Mouse (Mus musculus) midbrain, embryonic 14.5 days (tissue): ENCODE data around the gene E2f2. TPM values are rescaled to one million over a fixed set of nuclear protein-coding genes. Genes with fewer than 3 reads are reported as not detected.

Source experiments
- ATAC-seq: fragments of 200-750 bp; cut with Nextera tagmentation; 2 replicates; pipeline ENCODE4 v1.8.0; 2017; ENCODE audit warnings: moderate number of reproducible peaks, moderate library complexity; ENCODE audit not compliant: low FRiP score, low TSS enrichment
- DNase-seq: peaks from one replicate; pipeline ENCODE4 v3.0.0-alpha.2; 2015
- H3K27ac ChIP-seq: fragments of 300-500 bp; sonication (generic); replicated peaks from 2 replicates; pipeline ENCODE4 v1.5.1; 2014; ENCODE audit warnings: mild to moderate bottlenecking, low read depth, low read length, moderate library complexity
- H3K27me3 ChIP-seq: fragments of 300-500 bp; sonication (generic); 2 replicates; pipeline ENCODE4 v1.6.1; 2014; ENCODE audit warnings: low read length, control low read depth, mixed read lengths; ENCODE audit not compliant: control insufficient read depth, insufficient read depth
- H3K36me3 ChIP-seq: fragments of 300-500 bp; sonication (generic); 2 replicates; pipeline ENCODE4 v1.6.1; 2014; ENCODE audit warnings: low read length, control low read depth; ENCODE audit not compliant: control insufficient read depth, insufficient read depth
- H3K4me1 ChIP-seq: fragments of 300-500 bp; sonication (generic); 2 replicates; pipeline ENCODE4 v1.6.1; 2014; ENCODE audit warnings: mild to moderate bottlenecking, antibody characterized with exemption, low read length, control low read depth; ENCODE audit not compliant: control insufficient read depth, insufficient read depth
- H3K4me2 ChIP-seq: fragments of 300-500 bp; sonication (generic); 2 replicates; pipeline ENCODE4 v1.6.1; 2014; ENCODE audit warnings: mild to moderate bottlenecking, low read length, moderate library complexity
- H3K4me3 ChIP-seq: fragments of 300-500 bp; sonication (generic); replicated peaks from 2 replicates; pipeline ENCODE4 v1.5.1; 2014; ENCODE audit warnings: low read depth, low read length
- H3K9ac ChIP-seq: fragments of 300-500 bp; sonication (generic); replicated peaks from 2 replicates; pipeline ENCODE4 v1.6.1; 2014; ENCODE audit warnings: mild to moderate bottlenecking, low read length, moderate library complexity
- H3K9me3 ChIP-seq: fragments of 300-500 bp; sonication (generic); 2 replicates; pipeline ENCODE4 v1.6.1; 2016; ENCODE audit warnings: low read length, control low read depth, mixed read lengths; ENCODE audit not compliant: control insufficient read depth
- WGBS: fragments of 180-500 bp; shearing (Covaris S2); extraction: QIAGEN DNeasy Blood & Tissue Kit; methylation state at CpG from one replicate; pipeline ENCODE4 v1.1.7; 2014; 5-methylcytosine and 5-hydroxymethylcytosine counted together
- polyA plus RNA-seq: library from polyadenylated mRNA; unstranded; fragments of >200 nt; fragmentation: Nextera tagmentation; extraction: Ambion mirVana; gene quantifications from 2 replicates; pipeline ENCODE4 v1.2.1, GENCODE M21; 2014

The E2f2 gene
- polyA plus RNA-seq, 1 experiment from 2014 or later: 1.7 TPM

DNA sequence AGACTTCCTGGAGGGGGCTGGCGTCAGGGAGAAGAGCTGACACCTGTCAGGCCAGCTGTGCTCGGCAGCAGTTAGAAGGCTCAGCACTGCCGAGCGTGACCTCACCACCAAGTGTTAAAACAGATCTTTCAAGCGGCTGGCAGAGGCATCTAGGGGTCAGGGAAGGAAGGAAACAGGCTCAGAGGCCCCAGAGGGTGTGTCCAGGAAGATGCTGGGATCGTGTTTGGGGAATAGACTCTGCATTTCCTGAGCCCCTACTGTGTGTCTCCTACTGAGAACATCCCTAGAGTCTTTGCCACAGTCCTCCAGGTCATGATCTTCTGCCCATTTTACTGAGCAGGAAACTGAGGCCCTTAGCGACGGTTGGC is 5.0 kb downstream of the E2f2 start:
- no peaks in the 10 kb centered on the region for H3K36me3 ChIP-seq
- no peaks in the 10 kb centered on the region for H3K27me3 ChIP-seq
- peak overlapping the region; percentile 1; the same call in 1 of the 2 replicates for H3K27ac ChIP-seq
- H3K4me3 ChIP-seq: no peak overlapping the region
- peaks cover 16% of the 10 kb centered on the region; the same call in 1 of the 2 replicates for H3K4me1 ChIP-seq
- no peak overlapping the region for H3K4me2 ChIP-seq
- no peak overlapping the region for H3K9ac ChIP-seq
- 39% methylated on average over 8 of the region's 8 CpGs for WGBS
- DNase-seq (no peak), ATAC-seq (no peak)
- H3K9me3 ChIP-seq: no peaks in the 10 kb centered on the region

DNA sequence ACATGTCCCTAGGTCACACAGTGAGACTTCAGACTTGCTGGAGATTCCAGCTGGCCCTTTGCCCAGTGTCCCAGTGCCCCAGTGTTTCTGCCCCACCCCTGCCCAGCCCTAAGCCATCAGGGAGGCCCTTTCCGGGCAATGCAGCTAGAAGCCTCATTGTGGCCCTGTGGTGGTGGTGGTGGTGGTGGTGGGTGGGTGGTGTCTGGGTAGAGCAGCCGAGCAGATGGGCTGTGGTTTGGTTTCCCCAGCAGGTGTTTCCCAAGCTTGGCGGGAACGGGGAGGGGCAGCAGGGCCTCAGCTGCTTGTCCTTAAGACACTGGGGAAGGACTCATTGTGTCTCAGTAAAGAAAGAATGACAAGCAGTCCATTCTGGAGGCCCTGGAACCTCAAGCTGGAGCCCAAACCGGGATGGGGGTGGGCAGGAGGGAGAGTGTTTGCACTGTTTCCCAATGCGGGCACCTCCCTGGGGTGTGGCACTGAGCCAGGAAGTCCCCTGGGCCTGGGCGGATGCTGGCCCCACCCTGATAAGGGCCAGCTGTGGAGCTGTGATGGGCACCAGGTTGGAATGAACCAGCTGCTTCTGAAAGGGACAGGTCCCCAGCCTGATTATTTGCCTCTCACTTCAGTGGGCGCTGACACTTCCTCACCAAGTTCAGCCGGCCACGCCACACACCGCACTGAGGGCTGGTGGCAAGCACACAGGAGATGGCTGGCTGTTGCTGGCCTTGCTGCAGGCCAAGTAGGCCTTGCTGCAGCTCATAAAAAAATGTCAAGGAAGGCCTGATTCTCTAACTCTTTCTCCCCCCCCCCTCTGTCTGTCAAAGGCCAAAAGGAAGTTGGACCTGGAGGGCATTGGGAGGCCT is 5.6 kb downstream of the E2f2 start:
- Histone ChIP-seq H3K4me2 (no peak overlapping the region), H3K4me1 (peaks cover 11% of the 10 kb centered on the region; the same call in 1 of the 2 replicates), H3K9ac (no peak overlapping the region), H3K9me3 (no peaks in the 10 kb centered on the region), H3K4me3 (no peak overlapping the region), H3K27ac (peak overlapping the region; percentile 41; the same call in 1 of the 2 replicates), H3K36me3 (no peaks in the 10 kb centered on the region), H3K27me3 (no peaks in the 10 kb centered on the region)
- WGBS: 38% methylated on average over 11 of the region's 11 CpGs
- peak; percentile 44 for DNase-seq
- ATAC-seq: peak; percentile 29; the same call in 1 of the 2 replicates

DNA sequence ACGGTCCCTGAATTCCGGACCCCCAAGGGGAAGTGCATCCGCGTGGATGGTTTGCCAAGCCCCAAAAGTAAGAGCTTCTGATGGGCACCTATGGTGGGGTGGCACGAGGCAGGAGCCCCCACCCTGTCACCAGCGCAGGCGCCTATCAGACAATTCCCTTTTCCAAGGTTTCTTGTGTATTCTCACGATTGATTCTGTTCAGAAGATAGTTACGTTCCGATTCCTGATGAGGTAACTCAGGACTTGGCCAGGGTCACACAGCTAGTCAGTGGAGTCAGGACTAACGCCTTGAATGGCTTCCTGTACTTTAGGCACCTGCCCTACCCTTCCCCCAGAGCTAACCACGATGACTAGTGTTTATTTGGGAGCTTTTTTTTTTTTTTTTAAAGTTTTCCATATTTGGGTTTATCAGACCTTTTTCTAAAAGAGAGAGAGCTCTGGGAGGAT is 6.3 kb downstream of the E2f2 start:
- H3K9ac ChIP-seq: no peak overlapping the region
- no peaks in the 10 kb centered on the region for H3K27me3 ChIP-seq
- peak overlapping the region; percentile 41; the same call in 1 of the 2 replicates for H3K27ac ChIP-seq
- H3K36me3 ChIP-seq: no peaks in the 10 kb centered on the region
- 87% methylated on average over 12 of the region's 12 CpGs for WGBS
- ATAC-seq: no peak
- 0 out of 2 replicates have a peak, but pooled peaks cover 5% of the 10 kb centered on the region for H3K4me1 ChIP-seq
- no peak overlapping the region for H3K4me3 ChIP-seq
- no peaks in the 10 kb centered on the region for H3K9me3 ChIP-seq
- DNase-seq: no peak
- no peak overlapping the region for H3K4me2 ChIP-seq

DNA sequence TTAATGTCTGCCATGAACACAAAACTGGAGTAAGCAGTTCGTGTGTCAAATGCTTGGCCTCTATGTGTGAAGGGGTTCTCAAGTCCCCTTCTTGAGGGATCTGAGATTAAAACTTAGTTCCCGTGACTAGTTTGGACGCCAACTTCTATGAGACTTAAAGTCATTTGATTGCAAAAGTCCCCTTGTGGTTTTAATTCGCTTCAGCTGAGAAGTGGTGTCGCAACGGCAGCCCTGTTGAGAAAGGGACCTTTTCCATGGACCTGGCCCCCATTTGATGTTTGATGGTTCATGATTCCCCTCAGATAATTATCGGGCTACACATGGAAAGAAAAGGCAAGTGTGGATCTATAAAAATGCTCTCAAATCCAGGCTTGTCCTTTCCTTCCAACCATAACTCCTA is 7.3 kb downstream of the E2f2 start:
- H3K4me3 ChIP-seq: no peak overlapping the region
- H3K9me3 ChIP-seq: no peaks in the 10 kb centered on the region
- 90% methylated on average over 7 of the region's 7 CpGs for WGBS
- H3K4me2 ChIP-seq: no peak overlapping the region
- H3K4me1 ChIP-seq: 0 out of 2 replicates have a peak, but pooled peaks cover 5% of the 10 kb centered on the region
- H3K27ac ChIP-seq: no peak overlapping the region
- DNase-seq (no peak), ATAC-seq (no peak)
- no peaks in the 10 kb centered on the region for H3K27me3 ChIP-seq
- no peak overlapping the region for H3K9ac ChIP-seq
- H3K36me3 ChIP-seq: no peaks in the 10 kb centered on the region

GRCm38 (mm10) chr4:136179998-136180397 is 7.8 kb downstream of the E2f2 start:
- H3K4me3 ChIP-seq: peak overlapping the region; percentile 22
- peak overlapping the region; percentile 46 for H3K4me2 ChIP-seq
- peak; percentile 82 for DNase-seq
- H3K4me1 ChIP-seq: 0 out of 2 replicates have a peak, but pooled peaks cover 5% of the 10 kb centered on the region
- no peaks in the 10 kb centered on the region for H3K27me3 ChIP-seq
- no peaks in the 10 kb centered on the region for H3K9me3 ChIP-seq
- peak; percentile 12; the same call in 1 of the 2 replicates for ATAC-seq
- H3K9ac ChIP-seq: peak overlapping the region; percentile 26; the same call in 1 of the 2 replicates
- no peak overlapping the region for H3K27ac ChIP-seq
- no peaks in the 10 kb centered on the region for H3K36me3 ChIP-seq
- 7% methylated on average over 15 of the region's 15 CpGs for WGBS

DNA sequence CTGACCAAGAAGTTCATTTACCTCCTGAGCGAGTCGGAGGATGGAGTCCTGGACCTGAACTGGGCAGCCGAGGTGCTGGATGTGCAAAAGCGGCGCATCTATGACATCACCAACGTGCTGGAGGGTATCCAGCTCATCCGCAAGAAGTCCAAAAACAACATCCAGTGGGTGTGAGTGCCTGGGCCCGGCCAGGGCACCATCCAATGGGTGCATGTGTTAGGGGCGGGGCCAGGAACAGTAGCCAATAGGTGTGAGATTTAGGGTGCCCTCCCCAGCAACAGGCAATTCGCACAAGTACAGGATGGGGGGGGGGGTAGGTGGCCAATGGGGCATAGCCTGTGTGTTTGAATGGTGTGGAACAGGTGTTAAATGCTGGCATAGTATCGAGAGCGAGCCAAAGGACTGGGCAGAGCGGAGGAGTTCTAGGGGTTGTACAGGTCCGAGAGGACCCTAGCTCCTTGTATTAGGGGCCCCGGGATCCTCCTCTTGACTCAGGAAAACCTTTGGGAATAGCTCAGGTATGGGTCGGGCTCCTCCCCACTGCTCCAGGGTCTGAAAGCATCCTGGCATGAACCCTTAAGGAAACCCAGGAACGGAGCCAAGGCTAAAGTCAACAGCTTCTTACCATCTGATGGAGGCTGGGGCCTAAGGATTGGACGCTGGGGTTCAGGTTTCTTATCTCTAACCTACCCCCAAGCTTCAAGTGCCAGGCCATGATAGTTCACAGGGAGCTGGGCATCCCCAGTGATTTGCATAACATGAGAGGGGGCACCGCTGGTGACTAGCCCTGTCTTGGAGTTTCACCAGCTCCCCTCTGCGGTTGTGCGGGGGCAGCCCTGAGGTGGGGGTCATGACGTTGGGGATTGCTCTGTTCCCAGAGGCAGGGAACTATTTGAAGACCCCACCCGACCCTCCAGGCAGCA is 8.5 kb downstream of the E2f2 start:
- Histone ChIP-seq H3K27me3 (no peaks in the 10 kb centered on the region), H3K9ac (peak overlapping the region; percentile 26; the same call in 1 of the 2 replicates), H3K4me2 (peak overlapping the region; percentile 46), H3K4me1 (0 out of 2 replicates have a peak, but pooled peaks cover 5% of the 10 kb centered on the region), H3K9me3 (no peaks in the 10 kb centered on the region), H3K4me3 (peak overlapping the region; percentile 22), H3K36me3 (no peaks in the 10 kb centered on the region), H3K27ac (no peak overlapping the region)
- WGBS: 26% methylated on average over 23 of the region's 23 CpGs
- ATAC-seq: peak; percentile 63
- peak; percentile 56 for DNase-seq

DNA sequence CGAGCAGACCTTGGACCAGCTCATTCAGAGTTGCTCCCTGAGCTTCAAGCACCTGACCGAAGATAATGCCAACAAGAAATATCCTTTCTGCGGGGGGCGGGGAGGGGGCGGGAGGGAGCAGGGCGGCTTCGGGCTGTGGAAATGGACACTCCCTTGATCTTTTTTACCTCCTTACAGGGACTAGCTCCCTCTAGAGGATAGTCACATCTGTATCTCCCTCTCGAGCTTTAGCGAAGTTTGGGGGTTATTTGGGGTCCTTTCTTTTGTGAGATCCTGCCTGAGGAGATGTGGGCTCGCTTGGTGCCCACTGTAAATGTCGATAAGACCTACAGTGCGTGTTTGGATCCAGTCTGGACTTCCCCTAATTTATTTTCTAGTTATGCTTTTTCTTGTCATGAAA is 9.2 kb downstream of the E2f2 start:
- Histone ChIP-seq H3K27me3 (no peaks in the 10 kb centered on the region), H3K27ac (no peak overlapping the region), H3K9me3 (no peaks in the 10 kb centered on the region), H3K4me3 (no peak overlapping the region), H3K9ac (no peak overlapping the region), H3K4me2 (no peak overlapping the region; the same call in 1 of the 2 replicates), H3K36me3 (no peaks in the 10 kb centered on the region), H3K4me1 (0 out of 2 replicates have a peak, but pooled peaks cover 5% of the 10 kb centered on the region)
- DNase-seq (peak; percentile 12), ATAC-seq (no peak)
- 25% methylated on average over 12 of the region's 12 CpGs for WGBS

DNA sequence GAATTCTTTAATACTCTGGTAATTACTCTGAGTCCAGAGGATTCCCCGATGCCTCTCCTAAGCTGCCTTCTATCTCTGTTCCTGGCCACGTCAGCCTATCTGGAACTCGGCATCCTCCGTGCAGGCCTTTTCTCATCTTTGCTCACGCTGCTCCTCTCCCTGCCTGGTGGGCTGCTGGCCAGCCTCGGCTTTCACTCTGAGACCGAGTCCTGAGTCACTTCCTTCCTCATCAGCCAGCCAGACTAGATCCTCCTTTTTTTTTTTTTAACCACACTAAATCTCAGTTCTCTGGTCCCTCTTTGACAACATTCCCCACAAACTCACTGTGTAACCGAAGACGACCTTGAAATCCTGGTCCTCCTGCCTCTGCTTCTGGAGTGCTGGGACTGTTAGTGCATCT is 13.2 kb downstream of the E2f2 start:
- no peaks in the 10 kb centered on the region for H3K27me3 ChIP-seq
- H3K4me1 ChIP-seq: 0 out of 2 replicates have a peak, but pooled peaks cover 3% of the 10 kb centered on the region
- DNase-seq: no peak
- no peaks in the 10 kb centered on the region for H3K9me3 ChIP-seq
- H3K36me3 ChIP-seq: no peaks in the 10 kb centered on the region
- no peak overlapping the region for H3K9ac ChIP-seq
- WGBS: 87% methylated on average over 9 of the region's 9 CpGs
- H3K4me3 ChIP-seq: no peak overlapping the region
- ATAC-seq: no peak
- no peak overlapping the region for H3K4me2 ChIP-seq
- no peak overlapping the region for H3K27ac ChIP-seq
